21 mouse cellular contexts compared by ENCODE assay signal in the genomic region with DNA sequence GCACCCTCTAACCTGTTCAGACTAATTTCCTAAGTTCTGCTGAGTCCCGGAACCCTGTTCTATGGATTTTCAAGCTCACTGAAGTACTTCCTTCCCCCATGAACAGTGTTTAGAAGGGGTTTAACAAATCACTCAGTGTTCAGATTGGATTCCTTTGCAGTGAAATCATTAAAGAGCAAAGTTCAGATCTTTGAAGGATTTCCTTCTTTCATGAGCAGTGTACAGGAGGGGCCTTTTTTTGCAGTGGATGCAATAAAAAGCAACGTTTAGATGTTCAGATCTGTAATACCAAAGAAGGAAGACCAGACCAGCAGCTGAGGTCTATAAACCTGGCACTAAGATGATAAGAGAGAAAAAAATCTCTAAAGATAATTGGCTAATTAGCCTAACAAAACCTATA.
DNase-seq lines count a peak whose midpoint lies in the region; ATAC-seq and TF ChIP-seq lines count a peak whose summit lies in the region.
"Had no signal": no experiment of that assay in that cellular context is flagged by ENCODE, and none has a peak within 500 bp of the region (broad histone marks: within the 10 kb centered on the region; RNA-seq: fewer than 3 reads in every experiment).

No protein-coding gene starts in this region.

- no peak overlapping the region for H3K9ac ChIP-seq in intestine, embryonic 14.5 days (ENCODE audit: low read length)
- H3K9ac ChIP-seq in intestine, postnatal 0 days (ENCODE audit: low read depth, low read length), result no peak overlapping the region
- H3K9ac ChIP-seq in intestine, embryonic 15.5 days, result no peak overlapping the region
- H3K9ac ChIP-seq in intestine, embryonic 16.5 days (ENCODE audit: low read depth, low read length), result no peak overlapping the region
- no peak overlapping the region for H3K9ac ChIP-seq in liver, embryonic 11.5 days (ENCODE audit: low read depth, low read length)

- 0 out of 2 replicates have a peak, but pooled peaks have one; percentile 62 for ATAC-seq in intestine, embryonic 14.5 days (replicated peaks; ENCODE audit: low FRiP score, low TSS enrichment, low read depth)
- no peak for ATAC-seq in intestine, postnatal 0 days
- ATAC-seq in intestine, embryonic 15.5 days, result peak; percentile 78
- ATAC-seq in intestine, embryonic 16.5 days, result peak; percentile 67
- ATAC-seq in liver, embryonic 11.5 days (replicated peaks; ENCODE audit: low FRiP score), result no peak
- ATAC-seq: activated CD4-positive, CD25-positive, alpha-beta regulatory T cell, adult 4 months; CD4-positive, CD25-positive, alpha-beta regulatory T cell, adult 4 months; Patski had no signal

- H3K4me1 ChIP-seq in intestine, embryonic 14.5 days (replicated peaks; ENCODE audit: control insufficient read depth, insufficient read depth, low read length), result no peaks in the 10 kb centered on the region
- no peaks in the 10 kb centered on the region for H3K4me1 ChIP-seq in intestine, postnatal 0 days (replicated peaks; ENCODE audit: control insufficient read depth, insufficient read depth, low read length)
- no peaks in the 10 kb centered on the region for H3K4me1 ChIP-seq in intestine, embryonic 15.5 days (replicated peaks)
- no peaks in the 10 kb centered on the region for H3K4me1 ChIP-seq in intestine, embryonic 16.5 days (ENCODE audit: control insufficient read depth, insufficient read depth, low read length)
- H3K4me1 ChIP-seq in liver, embryonic 11.5 days (replicated peaks; ENCODE audit: control insufficient read depth, insufficient read depth, low read length), result no peaks in the 10 kb centered on the region

- no peaks in the 10 kb centered on the region for H3K36me3 ChIP-seq in intestine, embryonic 14.5 days (ENCODE audit: control insufficient read depth, insufficient read depth, low read length)
- no peaks in the 10 kb centered on the region for H3K36me3 ChIP-seq in intestine, postnatal 0 days (ENCODE audit: control insufficient read depth, insufficient read depth)
- no peaks in the 10 kb centered on the region for H3K36me3 ChIP-seq in intestine, embryonic 15.5 days
- H3K36me3 ChIP-seq in intestine, embryonic 16.5 days (ENCODE audit: control insufficient read depth, insufficient read depth, low read length), result no peaks in the 10 kb centered on the region
- H3K36me3 ChIP-seq in liver, embryonic 11.5 days (ENCODE audit: control insufficient read depth, insufficient read depth, low read length), result no peaks in the 10 kb centered on the region
- H3K36me3 ChIP-seq: G1E had no signal

- WGBS in intestine, embryonic 14.5 days, result 66% methylated on average over 2 of the region's 2 CpGs
- 45% methylated on average over 2 of the region's 2 CpGs for WGBS in intestine, postnatal 0 days
- 49% methylated on average over 2 of the region's 2 CpGs for WGBS in intestine, embryonic 15.5 days
- 54% methylated on average over 2 of the region's 2 CpGs for WGBS in intestine, embryonic 16.5 days
- WGBS in liver, embryonic 11.5 days, result 89% methylated on average over 2 of the region's 2 CpGs

- H3K27me3 ChIP-seq in intestine, embryonic 14.5 days (replicated peaks; ENCODE audit: control insufficient read depth, insufficient read depth, low read length), result no peaks in the 10 kb centered on the region
- H3K27me3 ChIP-seq in intestine, postnatal 0 days (replicated peaks; ENCODE audit: control insufficient read depth, insufficient read depth, low read length), result no peaks in the 10 kb centered on the region
- no peaks in the 10 kb centered on the region for H3K27me3 ChIP-seq in intestine, embryonic 15.5 days (replicated peaks)
- no peaks in the 10 kb centered on the region for H3K27me3 ChIP-seq in intestine, embryonic 16.5 days (replicated peaks; ENCODE audit: control insufficient read depth, insufficient read depth, low read length)
- H3K27me3 ChIP-seq in liver, embryonic 11.5 days (replicated peaks; ENCODE audit: control insufficient read depth, insufficient read depth, low read length), result no peaks in the 10 kb centered on the region
- H3K27me3 ChIP-seq: CH12.LX, Patski had no signal

- no peaks in the 10 kb centered on the region for H3K9me3 ChIP-seq in intestine, embryonic 14.5 days (ENCODE audit: control insufficient read depth, low read length)
- H3K9me3 ChIP-seq in intestine, postnatal 0 days (ENCODE audit: control insufficient read depth), result no peaks in the 10 kb centered on the region
- no peaks in the 10 kb centered on the region for H3K9me3 ChIP-seq in intestine, embryonic 15.5 days
- no peaks in the 10 kb centered on the region for H3K9me3 ChIP-seq in intestine, embryonic 16.5 days (ENCODE audit: control insufficient read depth, low read length)
- H3K9me3 ChIP-seq in liver, embryonic 11.5 days (ENCODE audit: control insufficient read depth, low read length), result no peaks in the 10 kb centered on the region

- no peak for DNase-seq in intestine, embryonic 14.5 days (ENCODE audit: low spot score)
- DNase-seq in liver, embryonic 11.5 days (ENCODE audit: low spot score), result no peak
- no peak for DNase-seq in urinary bladder, postnatal 10 days (ENCODE audit: low spot score)
- DNase-seq: adrenal gland, adult 2 months; adrenal gland, adult 8-10 months; adrenal gland, postnatal 10 days; adrenal gland, postnatal 14 days; adrenal gland, postnatal 25 days; adrenal gland, postnatal 36 days; B cell, adult 2 months; cerebellum, adult 11 months; cerebellum, adult 11-12 months; cerebellum, adult 18-20 months had no signal

- no peak overlapping the region for H3K4me3 ChIP-seq in intestine, embryonic 14.5 days (ENCODE audit: low read depth, low read length)
- H3K4me3 ChIP-seq in intestine, postnatal 0 days (ENCODE audit: low read depth, low read length), result no peak overlapping the region
- no peak overlapping the region for H3K4me3 ChIP-seq in intestine, embryonic 15.5 days (replicated peaks)
- H3K4me3 ChIP-seq in intestine, embryonic 16.5 days (ENCODE audit: low read length), result no peak overlapping the region
- no peak overlapping the region for H3K4me3 ChIP-seq in liver, embryonic 11.5 days (ENCODE audit: low read depth, low read length)

- no peak overlapping the region for H3K4me2 ChIP-seq in intestine, embryonic 14.5 days (ENCODE audit: low read length)
- H3K4me2 ChIP-seq in intestine, postnatal 0 days (replicated peaks; ENCODE audit: low read depth), result no peak overlapping the region
- H3K4me2 ChIP-seq in intestine, embryonic 15.5 days (replicated peaks), result no peak overlapping the region
- H3K4me2 ChIP-seq in intestine, embryonic 16.5 days (ENCODE audit: low read depth, low read length), result no peak overlapping the region
- no peak overlapping the region for H3K4me2 ChIP-seq in liver, embryonic 11.5 days

- TF ChIP-seq CTCF in intestine, postnatal 0 days (IDR thresholded peaks at IDR 0.05; ENCODE audit: low read depth), result no peak

- H3K27ac ChIP-seq in intestine, embryonic 14.5 days (ENCODE audit: low read depth), result no peak overlapping the region
- no peak overlapping the region for H3K27ac ChIP-seq in intestine, postnatal 0 days (ENCODE audit: low read depth, low read length)
- no peak overlapping the region for H3K27ac ChIP-seq in intestine, embryonic 15.5 days
- no peak overlapping the region for H3K27ac ChIP-seq in intestine, embryonic 16.5 days (ENCODE audit: low read length)
- no peak overlapping the region for H3K27ac ChIP-seq in liver, embryonic 11.5 days (ENCODE audit: low read depth, low read length)

Comparison
In these comparisons a context has a peak if more than half of its experiments do, and no peak if none do; other contexts are left out.
1. ATAC-seq: peak in intestine, embryonic 14.5 days (single experiment), intestine, embryonic 15.5 days (single experiment) and intestine, embryonic 16.5 days (single experiment); none in intestine, postnatal 0 days (single experiment) and liver, embryonic 11.5 days (single experiment).